ENCODE assay signal across 28 mouse cellular contexts in genomic region chr6:17209792-17210191, GRCm38 (mm10).
DNase-seq lines count a peak whose midpoint lies in the region; ATAC-seq and TF ChIP-seq lines count a peak whose summit lies in the region.
"Had no signal": no experiment of that assay in that cellular context is flagged by ENCODE, and none has a peak within 500 bp of the region (broad histone marks: within the 10 kb centered on the region; RNA-seq: fewer than 3 reads in every experiment).

No protein-coding gene starts in this region.

- H3K4me2 ChIP-seq in kidney, embryonic 16.5 days (replicated peaks; ENCODE audit: low read depth, low read length), result no peak overlapping the region
- H3K4me2 ChIP-seq: heart, embryonic 13.5 days; limb, embryonic 12.5 days; liver, embryonic 12.5 days; midbrain, embryonic 13.5 days had no signal

- intact Hi-C loops in gastrocnemius, adult 2 months (cut with DNase I), result no loop called here
- intact Hi-C loops in left cerebral cortex, postnatal 36 days (cut with DNase I), result no loop called here

- no peaks in the 10 kb centered on the region for H3K36me3 ChIP-seq in kidney, embryonic 16.5 days (ENCODE audit: insufficient read depth, low read length)
- H3K36me3 ChIP-seq in C2C12 (ENCODE audit: control insufficient read depth, insufficient read depth), result no peaks in the 10 kb centered on the region
- H3K36me3 ChIP-seq: heart, embryonic 13.5 days; limb, embryonic 12.5 days; liver, embryonic 12.5 days; midbrain, embryonic 13.5 days had no signal

- peak overlapping the region; percentile 43; the same call in 1 of the 2 replicates for H3K27ac ChIP-seq in gastrocnemius, adult 2 months
- no peak overlapping the region for H3K27ac ChIP-seq in kidney, embryonic 16.5 days (ENCODE audit: low read length)
- H3K27ac ChIP-seq: heart, embryonic 13.5 days; limb, embryonic 12.5 days; liver, embryonic 12.5 days; midbrain, embryonic 13.5 days had no signal

- no peak overlapping the region for H3K4me3 ChIP-seq in gastrocnemius, adult 2 months
- H3K4me3 ChIP-seq in kidney, embryonic 16.5 days (ENCODE audit: low read length), result no peak overlapping the region
- no peak overlapping the region for H3K4me3 ChIP-seq in C2C12 (ENCODE audit: insufficient read depth, poor library complexity, severe bottlenecking)
- H3K4me3 ChIP-seq: heart, embryonic 13.5 days; limb, embryonic 12.5 days; liver, embryonic 12.5 days; midbrain, embryonic 13.5 days had no signal

- no peak for DNase-seq in gastrocnemius, adult 2 months
- DNase-seq in gastrocnemius, adult 8-10 months (ENCODE audit: low spot score in 2 of 2), result no peak
- no peak for DNase-seq in kidney, postnatal 36 days
- DNase-seq in adrenal gland, adult (ENCODE audit: inconsistent age in 2 of 2, low spot score in 1 of 2), result no peak
- no peak for DNase-seq in left cerebral cortex, postnatal 36 days (ENCODE audit: low spot score in 2 of 2)
- DNase-seq: adrenal gland, adult 2 months; adrenal gland, postnatal 36 days; B cell, adult 2 months; cerebellum, adult 2 months; cerebellum, postnatal 14 days; gastrocnemius, postnatal 36 days; heart, adult 18-20 months; heart, postnatal 14 days; kidney, adult 8-10 months; layer of hippocampus, adult 9-11 months; liver, postnatal 0 days; lung, postnatal 4 days; thymus, postnatal 14 days had no signal

- peak; percentile 61; the same call in 1 of the 2 replicates for ATAC-seq in kidney, embryonic 16.5 days (ENCODE audit: low FRiP score, low TSS enrichment)
- ATAC-seq in common myeloid progenitor, adult 5-6 weeks (replicated peaks; ENCODE audit: low read depth, poor library complexity, severe bottlenecking), result peak; percentile 52; the same call in 1 of the 2 replicates
- ATAC-seq: forebrain, embryonic 14.5 days; hindbrain, embryonic 16.5 days; liver, embryonic 12.5 days; liver, postnatal 0 days; midbrain, embryonic 13.5 days had no signal

- H3K9ac ChIP-seq in kidney, embryonic 16.5 days (replicated peaks; ENCODE audit: low read length), result no peak overlapping the region
- H3K9ac ChIP-seq: heart, embryonic 13.5 days; limb, embryonic 12.5 days; liver, embryonic 12.5 days; liver, postnatal 0 days; midbrain, embryonic 13.5 days had no signal

- no peaks in the 10 kb centered on the region for H3K4me1 ChIP-seq in kidney, embryonic 16.5 days (ENCODE audit: insufficient read depth, low read length)
- H3K4me1 ChIP-seq: heart, embryonic 13.5 days; limb, embryonic 12.5 days; liver, embryonic 12.5 days; midbrain, embryonic 13.5 days had no signal

- 28% methylated on average over 4 of the region's 4 CpGs for WGBS in kidney, embryonic 16.5 days

- no peaks in the 10 kb centered on the region for H3K79me3 ChIP-seq in C2C12 (ENCODE audit: low read depth)

- no peaks in the 10 kb centered on the region for H3K9me3 ChIP-seq in kidney, embryonic 16.5 days (ENCODE audit: low read length)
- H3K9me3 ChIP-seq: heart, embryonic 13.5 days; limb, embryonic 12.5 days; liver, embryonic 12.5 days; megakaryocyte, embryonic 14.5 days; midbrain, embryonic 13.5 days had no signal

- TF ChIP-seq CTCF in gastrocnemius, adult 2 months (IDR thresholded peaks at IDR 0.05), result no peak
- TF ChIP-seq CTCF in C2C12 (IDR thresholded peaks at IDR 0.05; ENCODE audit: control insufficient read depth, insufficient read depth, insufficient read length), result no peak

- H3K27me3 ChIP-seq in kidney, embryonic 16.5 days (ENCODE audit: insufficient read depth, low read length), result no peaks in the 10 kb centered on the region
- no peaks in the 10 kb centered on the region for H3K27me3 ChIP-seq in C2C12 (ENCODE audit: control insufficient read depth, insufficient read depth, insufficient read length)
- H3K27me3 ChIP-seq: heart, embryonic 13.5 days; limb, embryonic 12.5 days; liver, embryonic 12.5 days; midbrain, embryonic 13.5 days had no signal

- H3ac ChIP-seq in C2C12 (ENCODE audit: control insufficient read depth, insufficient read length, low read depth), result no peak overlapping the region

- H3K79me2 ChIP-seq in C2C12 (ENCODE audit: control insufficient read depth, insufficient read depth), result no peaks in the 10 kb centered on the region

TF ChIP-seq in C2C12, 6 proteins besides CTCF, POLR2A, EP300 and RAD21:
- TF ChIP-seq MYOG (IDR thresholded peaks at IDR 0.05; ENCODE audit: control insufficient read depth, extremely low read depth, insufficient read length), result no peak
- peak; percentile 32 for TF ChIP-seq FOSL1 (IDR thresholded peaks at IDR 0.05; ENCODE audit: insufficient read depth, low read length, poor library complexity, severe bottlenecking)
- no peak for TF ChIP-seq CEBPB (IDR thresholded peaks at IDR 0.05; ENCODE audit: low read depth)
- TF ChIP-seq MYOD1 (IDR thresholded peaks at IDR 0.05; ENCODE audit: control insufficient read depth, insufficient read length, low read depth), result peak; percentile 74
- no peak for TF ChIP-seq USF1 (IDR thresholded peaks at IDR 0.05; ENCODE audit: low read depth)
- peak; percentile 65 for TF ChIP-seq MAX (IDR thresholded peaks at IDR 0.05)
